Mouse (Mus musculus) cerebellum, postnatal 14 days (tissue): ENCODE results near the gene Unc45b.
"Not testable (repeated sequence)": the region's sequence is repeated elsewhere in the genome, so short reads cannot be mapped to it uniquely, and the experiment has no call there.

Experiments used
- DNase-seq, 2 experiments: peaks; one replicate each; pipeline ENCODE4 v3.0.0; 2021; ENCODE audit warnings: mixed read lengths in 2 of 2

Unc45b gene

GRCm38 (mm10) chr11:82949036-82949435 lies 38.7 kb downstream of the Unc45b start:
- DNase-seq = no peak

GRCm38 (mm10) chr11:82950736-82951481 lies 40.6 kb downstream of the Unc45b start, which contains the start of gene Slfn5:
Slfn5 (plus strand) TSS chr11:82951349.
- no peak for DNase-seq

- no peak for DNase-seq
Observed at GRCm38 (mm10) chr11:82951865-82952611, 41.7 kb downstream of the Unc45b start.

- no peak for DNase-seq
Observed at GRCm38 (mm10) chr11:82952612-82953542, 42.5 kb downstream of the Unc45b start.

GRCm38 (mm10) chr11:82954631-82955030 lies 44.3 kb downstream of the Unc45b start:
- DNase-seq = no peak

GRCm38 (mm10) chr11:82956925-82957324 lies 46.6 kb downstream of the Unc45b start:
- DNase-seq = no peak

GRCm38 (mm10) chr11:82959613-82960012 lies 49.3 kb downstream of the Unc45b start:
- peak; percentile 59 to 65 for DNase-seq

GRCm38 (mm10) chr11:82961743-82962142 lies 51.4 kb downstream of the Unc45b start:
- DNase-seq = no peak

- no peak for DNase-seq
Observed at GRCm38 (mm10) chr11:82962215-82962614, 51.9 kb downstream of the Unc45b start.

GRCm38 (mm10) chr11:82970712-82971589 lies 60.6 kb downstream of the Unc45b start:
- DNase-seq = peak; percentile 70 to 78

- peak in 1 of 2 experiments; percentile 4 for DNase-seq
Observed at GRCm38 (mm10) chr11:82971590-82971974, 61.2 kb downstream of the Unc45b start.

GRCm38 (mm10) chr11:82973916-82974315 lies 63.6 kb downstream of the Unc45b start:
- DNase-seq = no peak

- not testable (repeated sequence) for DNase-seq
Observed at GRCm38 (mm10) chr11:82982409-82982808, 72.1 kb downstream of the Unc45b start.

- DNase-seq = no peak
Observed at GRCm38 (mm10) chr11:82983193-82983592, 72.8 kb downstream of the Unc45b start.

GRCm38 (mm10) chr11:82987621-82988020 lies 77.3 kb downstream of the Unc45b start:
- no peak for DNase-seq

GRCm38 (mm10) chr11:82989357-82989756 lies 79.0 kb downstream of the Unc45b start:
- DNase-seq = no peak

GRCm38 (mm10) chr11:82990612-82991385 lies 80.4 kb downstream of the Unc45b start:
- peak in 1 of 2 experiments; percentile 10 for DNase-seq

GRCm38 (mm10) chr11:82991469-82992166 lies 81.3 kb downstream of the Unc45b start, which contains the start of gene Slfn9:
Slfn9 (minus strand) TSS chr11:82991830.
- peak; percentile 60 to 70 for DNase-seq
